Mouse (Mus musculus): ENCODE data around the gene Myl6b.

Gene Myl6b

GRCm38 (mm10) chr10:128495270-128495669 lies 3.2 kb downstream of the Myl6b start:
- in situ Hi-C loops (cut with MboI, MseI): loop anchor here in 1 of 2 experiments (25.0 kb wide), 1 partner anchor 833 kb away; the partner anchor contains the start of genes Nab2 and Nemp1

GRCm38 (mm10) chr10:128494667-128495245 lies 3.7 kb downstream of the Myl6b start:
- in situ Hi-C loops (cut with MboI, MseI): loop anchor here in 1 of 2 experiments (25.0 kb wide), 1 partner anchor 832 kb away; the partner anchor contains the start of genes Nab2 and Nemp1

GRCm38 (mm10) chr10:128493695-128494666 lies 4.5 kb downstream of the Myl6b start, which contains the start of gene Myl6:
Gene Myl6, minus strand, starts transcription at chr10:128494145.
- in situ Hi-C loops (cut with MboI, MseI): loop anchor here in 1 of 2 experiments (25.0 kb wide), 1 partner anchor 832 kb away; the partner anchor contains the start of genes Nab2 and Nemp1

- in situ Hi-C loops (cut with MboI, MseI): loop anchor here in 1 of 2 experiments (25.0 kb wide), 1 partner anchor 831 kb away; the partner anchor contains the start of genes Nab2 and Nemp1
Observed at GRCm38 (mm10) chr10:128493319-128493694, 5.2 kb downstream of the Myl6b start.

GRCm38 (mm10) chr10:128492633-128493311 lies 5.7 kb downstream of the Myl6b start:
- in situ Hi-C loops (cut with MboI, MseI): loop anchor here in 1 of 2 experiments (25.0 kb wide), 1 partner anchor 830 kb away; the partner anchor contains the start of genes Nab2 and Nemp1

GRCm38 (mm10) chr10:128492051-128492450 lies 6.4 kb downstream of the Myl6b start:
- in situ Hi-C loops (cut with MboI, MseI): loop anchor here in 1 of 2 experiments (25.0 kb wide), 1 partner anchor 830 kb away; the partner anchor contains the start of genes Nab2 and Nemp1

- in situ Hi-C loops (cut with MboI, MseI): loop anchor here in 1 of 2 experiments (25.0 kb wide), 1 partner anchor 829 kb away; the partner anchor contains the start of genes Nab2 and Nemp1
Observed at GRCm38 (mm10) chr10:128491495-128491894, 7.0 kb downstream of the Myl6b start.

GRCm38 (mm10) chr10:128490912-128491311 lies 7.6 kb downstream of the Myl6b start:
- in situ Hi-C loops (cut with MboI, MseI): loop anchor here in 1 of 2 experiments (25.0 kb wide), 1 partner anchor 829 kb away; the partner anchor contains the start of genes Nab2 and Nemp1

- in situ Hi-C loops (cut with MboI, MseI): loop anchor here in 1 of 2 experiments (25.0 kb wide), 1 partner anchor 828 kb away; the partner anchor contains the start of genes Nab2 and Nemp1
Observed at GRCm38 (mm10) chr10:128490232-128490631, 8.3 kb downstream of the Myl6b start.

GRCm38 (mm10) chr10:128489785-128490184 lies 8.7 kb downstream of the Myl6b start:
- in situ Hi-C loops (cut with MboI, MseI): loop anchor here in 1 of 2 experiments (25.0 kb wide), 1 partner anchor 827 kb away; the partner anchor contains the start of genes Nab2 and Nemp1

GRCm38 (mm10) chr10:128489380-128489779 lies 9.1 kb downstream of the Myl6b start:
- in situ Hi-C loops (cut with MboI, MseI): loop anchor here in 1 of 2 experiments (25.0 kb wide), 1 partner anchor 827 kb away; the partner anchor contains the start of genes Nab2 and Nemp1

GRCm38 (mm10) chr10:128488776-128489175 lies 9.7 kb downstream of the Myl6b start:
- in situ Hi-C loops (cut with MboI, MseI): loop anchor here in 1 of 2 experiments (25.0 kb wide), 1 partner anchor 826 kb away; the partner anchor contains the start of genes Nab2 and Nemp1

GRCm38 (mm10) chr10:128487861-128488712 lies 10.4 kb downstream of the Myl6b start:
- in situ Hi-C loops (cut with MboI, MseI): loop anchor here in 1 of 2 experiments (25.0 kb wide), 1 partner anchor 826 kb away; the partner anchor contains the start of genes Nab2 and Nemp1

- in situ Hi-C loops (cut with MboI, MseI): loop anchor here in 1 of 2 experiments (25.0 kb wide), 1 partner anchor 824 kb away; the partner anchor contains the start of genes Nab2 and Nemp1
Observed at GRCm38 (mm10) chr10:128486370-128486769, 12.1 kb downstream of the Myl6b start.

- in situ Hi-C loops (cut with MboI, MseI): no loop called here
Observed at GRCm38 (mm10) chr10:128474366-128474765, 24.1 kb downstream of the Myl6b start.

- in situ Hi-C loops (cut with MboI, MseI): loop anchor here in 1 of 2 experiments (5.0 kb wide), 1 partner anchor 62 kb away; no protein-coding TSS in a partner anchor
Observed at GRCm38 (mm10) chr10:128460270-128460630, 38.2 kb downstream of the Myl6b start.

GRCm38 (mm10) chr10:128459409-128460269 lies 38.8 kb downstream of the Myl6b start:
- in situ Hi-C loops (cut with MboI, MseI): loop anchor here (5.0 to 10.0 kb wide), 3 partner anchors 63 to 125 kb away; partner anchors contain the start of gene Cs (in 1 of the 2)

All from T-helper 17 cell (primary cell).